Mouse (Mus musculus) MN1 (cell line): Measurements from ENCODE around the gene Adal.
"Not testable (repeated sequence)": the region's sequence is repeated elsewhere in the genome, so short reads cannot be mapped to it uniquely, and the experiment has no call there.

Source experiments
- DNase-seq: peaks from one replicate; pipeline ENCODE4 v3.0.0-alpha.2; 2016; ENCODE audit warnings: low spot score

Gene Adal

GRCm38 (mm10) chr2:121140018-121140882 lies at the start of gene Adal, which contains the start of gene Lcmt2:
TSS of gene Adal (plus strand) at chr2:121140428.
TSS of gene Lcmt2 (minus strand) at chr2:121140653.
- DNase-seq: no peak

- DNase-seq: peak; percentile 77
Observed at GRCm38 (mm10) chr2:121102051-121102450, 38.2 kb upstream of the Adal start.

- no peak for DNase-seq
Observed at GRCm38 (mm10) chr2:121105940-121106339, 34.3 kb upstream of the Adal start.

- no peak for DNase-seq
Observed at GRCm38 (mm10) chr2:121109695-121110094, 30.5 kb upstream of the Adal start, which contains the start of gene Tgm7. TSS of gene Tgm7 (minus strand) at chr2:121109795.

GRCm38 (mm10) chr2:121115418-121115817 lies 24.8 kb upstream of the Adal start:
- DNase-seq: no peak

GRCm38 (mm10) chr2:121119260-121119659 lies 21.0 kb upstream of the Adal start:
- no peak for DNase-seq

- DNase-seq: not testable (repeated sequence)
Observed at GRCm38 (mm10) chr2:121126302-121126701, 13.9 kb upstream of the Adal start.

- no peak for DNase-seq
Observed at GRCm38 (mm10) chr2:121127536-121127935, 12.7 kb upstream of the Adal start.

GRCm38 (mm10) chr2:121128865-121129620 lies 11.2 kb upstream of the Adal start:
- no peak for DNase-seq

- no peak for DNase-seq
Observed at GRCm38 (mm10) chr2:121132822-121133221, 7.4 kb upstream of the Adal start.

GRCm38 (mm10) chr2:121137371-121137770 lies 2.9 kb upstream of the Adal start:
- no peak for DNase-seq

- peak; percentile 12 for DNase-seq
Observed at GRCm38 (mm10) chr2:121139266-121140017, 786 bp upstream of the Adal start.

GRCm38 (mm10) chr2:121141216-121142035 lies 1.2 kb downstream of the Adal start:
- no peak for DNase-seq

- DNase-seq: no peak
Observed at GRCm38 (mm10) chr2:121142415-121142814, 2.2 kb downstream of the Adal start.

GRCm38 (mm10) chr2:121149679-121150078 lies 9.5 kb downstream of the Adal start:
- DNase-seq: no peak

GRCm38 (mm10) chr2:121153100-121153499 lies 12.9 kb downstream of the Adal start:
- no peak for DNase-seq

GRCm38 (mm10) chr2:121169173-121169572 lies 28.9 kb downstream of the Adal start:
- no peak for DNase-seq

GRCm38 (mm10) chr2:121169902-121170301 lies 29.7 kb downstream of the Adal start:
- peak; percentile 15 for DNase-seq

- peak; percentile 39 for DNase-seq
Observed at GRCm38 (mm10) chr2:121170481-121170971, 30.3 kb downstream of the Adal start, which contains the start of gene Tubgcp4. TSS of gene Tubgcp4 (plus strand) at chr2:121170654.

- peak; percentile 92 for DNase-seq
Observed at GRCm38 (mm10) chr2:121170980-121171742, 30.9 kb downstream of the Adal start, which contains the start of gene Zscan29. TSS of gene Zscan29 (minus strand) at chr2:121171125.
